ENCODE assay signal across 8 mouse cellular contexts in genomic region chr9:113931375-113932099, GRCm38 (mm10). TPM values are rescaled to one million over a fixed set of nuclear protein-coding genes. Genes with fewer than 3 reads are reported as not detected.
A peak's percentile ranks its signal among the peaks of the same experiment; 100 is the strongest.
DNase-seq lines count a peak whose midpoint lies in the region; ATAC-seq and TF ChIP-seq lines count a peak whose summit lies in the region.

No protein-coding gene starts in this region.

- H3K36me3 ChIP-seq in ES-E14 (ENCODE audit: control insufficient read depth, insufficient read depth, low read length, poor library complexity, severe bottlenecking): no peaks in the 10 kb centered on the region
- no peaks in the 10 kb centered on the region for H3K36me3 ChIP-seq in forebrain, embryonic 10.5 days (replicated peaks)
- no peaks in the 10 kb centered on the region for H3K36me3 ChIP-seq in midbrain, embryonic 12.5 days

- no peaks in the 10 kb centered on the region for H3K27me3 ChIP-seq in forebrain, embryonic 10.5 days (ENCODE audit: poor library complexity, severe bottlenecking)
- H3K27me3 ChIP-seq in midbrain, embryonic 12.5 days: no peaks in the 10 kb centered on the region

- DNase-seq in ES-E14 (ENCODE audit: low read depth, low spot score): no peak
- peak; percentile 25 for DNase-seq in adrenal gland, postnatal 25 days
- DNase-seq in forebrain, embryonic 10.5 days (ENCODE audit: extremely low spot score, low spot score): peak; percentile 43
- DNase-seq in heart, postnatal 14 days: peak; percentile 36 to 47
- peak; percentile 44 to 66 for DNase-seq in kidney, postnatal 4 days
- DNase-seq in spleen, postnatal 10 days (ENCODE audit: low spot score in 2 of 2): peak; percentile 50 to 62
- DNase-seq in layer of hippocampus, postnatal 25 days (ENCODE audit: extremely low spot score in 1 of 2, low spot score in 1 of 2): no peak

- peak overlapping the region; percentile 95 to 96 for H3K4me3 ChIP-seq in ES-E14 (ENCODE audit: insufficient read depth in 1 of 2, low read depth in 1 of 2, low read length in 2 of 2, poor library complexity in 1 of 2, severe bottlenecking in 1 of 2)
- peak overlapping the region; percentile 96 for H3K4me3 ChIP-seq in forebrain, embryonic 10.5 days
- peak overlapping the region; percentile 98 for H3K4me3 ChIP-seq in midbrain, embryonic 12.5 days

- under 1% methylated on average over 73 of the region's 91 CpGs for WGBS in forebrain, embryonic 10.5 days
- WGBS in midbrain, embryonic 12.5 days: 0% methylated on average over 49 of the region's 91 CpGs

- H3K4me1 ChIP-seq in ES-E14 (ENCODE audit: control insufficient read depth in 2 of 2, insufficient read depth in 2 of 2, low read length in 2 of 2, poor library complexity in 1 of 2): peaks cover 2 to 3% of the 10 kb centered on the region in 2 experiments; a peak in 2 of 4 replicates
- H3K4me1 ChIP-seq in forebrain, embryonic 10.5 days: peaks cover 33% of the 10 kb centered on the region
- H3K4me1 ChIP-seq in midbrain, embryonic 12.5 days: peaks cover 30% of the 10 kb centered on the region

- peak overlapping the region; percentile 87 for H3K4me2 ChIP-seq in midbrain, embryonic 12.5 days (replicated peaks)

- intact Hi-C loops in heart, postnatal 14 days (cut with DNase I): loop anchor here (5.0 kb wide), 1 partner anchor 189 kb away; the partner anchor contains the start of gene Clasp2

- peak overlapping the region; percentile 62 for H3K27ac ChIP-seq in ES-E14 (ENCODE audit: insufficient read depth, low read depth, low read length, poor library complexity, severe bottlenecking)
- H3K27ac ChIP-seq in forebrain, embryonic 10.5 days: peak overlapping the region; percentile 93
- H3K27ac ChIP-seq in midbrain, embryonic 12.5 days (replicated peaks): peak overlapping the region; percentile 89

- no peaks in the 10 kb centered on the region for H3K9me3 ChIP-seq in ES-E14 (ENCODE audit: control insufficient read depth, insufficient read depth, low read depth, low read length)
- no peaks in the 10 kb centered on the region for H3K9me3 ChIP-seq in forebrain, embryonic 10.5 days
- no peaks in the 10 kb centered on the region for H3K9me3 ChIP-seq in midbrain, embryonic 12.5 days

- in situ Hi-C loops in ES-E14 (cut with MboI; ENCODE audit: low sequenced_read_pairs in 2 of 2, unreplicated experiment in 2 of 2): no loop called here

- peak overlapping the region; percentile 93 for H3K9ac ChIP-seq in ES-E14 (ENCODE audit: insufficient read depth, low read depth, low read length, poor library complexity, severe bottlenecking)
- peak overlapping the region; percentile 96 for H3K9ac ChIP-seq in midbrain, embryonic 12.5 days (replicated peaks)

- peak; percentile 39 for ATAC-seq in midbrain, embryonic 12.5 days (ENCODE audit: low FRiP score, low read depth)

TF ChIP-seq in ES-E14, 5 proteins besides CTCF, POLR2A, EP300 and RAD21:
- TF ChIP-seq ZNF384 (IDR thresholded peaks at IDR 0.05; ENCODE audit: low read depth, low read length) (no peak), CHD2 (IDR thresholded peaks at IDR 0.05; ENCODE audit: low read depth, low read length) (no peak), MAFK (IDR thresholded peaks at IDR 0.05; ENCODE audit: insufficient read depth, low read depth, low read length) (no peak), ZC3H11A (IDR thresholded peaks at IDR 0.05; ENCODE audit: borderline replicate concordance, low read depth, low read length) (no peak), HCFC1 (IDR thresholded peaks at IDR 0.05; ENCODE audit: borderline replicate concordance, insufficient read depth, low read length) (no peak)

RNA-seq across cellular contexts. Expression of gene Ubp1, which starts 0.8 kb away (rescaled TPM):
- total RNA-seq in ES-E14 (2012; rRNA removed): 80.3 and 101 TPM in 2 replicates
- total RNA-seq in adrenal gland, postnatal 25 days (2021): 76.9 and 79.6 TPM in 2 replicates
- 35.4 and 39.1 TPM in 2 replicates for polyA plus RNA-seq in forebrain, embryonic 10.5 days (2016; fragmentation: Nextera tagmentation; extraction: Ambion mirVana)
- total RNA-seq in heart, postnatal 14 days (2021): 10 to 100 TPM; 28.8 to 32.0 TPM
- polyA plus RNA-seq in midbrain, embryonic 12.5 days (2016; fragmentation: Nextera tagmentation; extraction: Ambion mirVana): 47.5 and 50.7 TPM in 2 replicates
- total RNA-seq in layer of hippocampus, postnatal 25 days (2021): 10 to 100 TPM; 60.4 to 80.9 TPM

Comparison
In these comparisons a context has a peak if more than half of its experiments do, and no peak if none do; other contexts are left out.
1. DNase-seq: peak in adrenal gland, postnatal 25 days (single experiment), forebrain, embryonic 10.5 days (single experiment), heart, postnatal 14 days (2 of 2), kidney, postnatal 4 days (2 of 2) and spleen, postnatal 10 days (2 of 2); none in ES-E14 (single experiment) and layer of hippocampus, postnatal 25 days (0 of 2).
2. Peak in every context shown above with its lines, with median percentiles within 50 percentile points of each other: H3K27ac ChIP-seq and H3K4me3 ChIP-seq.